Mouse (Mus musculus) cerebellum, postnatal 4 days (tissue): ENCODE measurements around the gene Nasp.
"Not testable (repeated sequence)": the region's sequence is repeated elsewhere in the genome, so short reads cannot be mapped to it uniquely, and the experiment has no call there.

Source experiments
- DNase-seq, 2 experiments: peaks; one replicate each; pipeline ENCODE4 v3.0.0; 2022; ENCODE audit warnings: low spot score in 2 of 2, mixed read lengths in 1 of 2

The Nasp gene

DNA sequence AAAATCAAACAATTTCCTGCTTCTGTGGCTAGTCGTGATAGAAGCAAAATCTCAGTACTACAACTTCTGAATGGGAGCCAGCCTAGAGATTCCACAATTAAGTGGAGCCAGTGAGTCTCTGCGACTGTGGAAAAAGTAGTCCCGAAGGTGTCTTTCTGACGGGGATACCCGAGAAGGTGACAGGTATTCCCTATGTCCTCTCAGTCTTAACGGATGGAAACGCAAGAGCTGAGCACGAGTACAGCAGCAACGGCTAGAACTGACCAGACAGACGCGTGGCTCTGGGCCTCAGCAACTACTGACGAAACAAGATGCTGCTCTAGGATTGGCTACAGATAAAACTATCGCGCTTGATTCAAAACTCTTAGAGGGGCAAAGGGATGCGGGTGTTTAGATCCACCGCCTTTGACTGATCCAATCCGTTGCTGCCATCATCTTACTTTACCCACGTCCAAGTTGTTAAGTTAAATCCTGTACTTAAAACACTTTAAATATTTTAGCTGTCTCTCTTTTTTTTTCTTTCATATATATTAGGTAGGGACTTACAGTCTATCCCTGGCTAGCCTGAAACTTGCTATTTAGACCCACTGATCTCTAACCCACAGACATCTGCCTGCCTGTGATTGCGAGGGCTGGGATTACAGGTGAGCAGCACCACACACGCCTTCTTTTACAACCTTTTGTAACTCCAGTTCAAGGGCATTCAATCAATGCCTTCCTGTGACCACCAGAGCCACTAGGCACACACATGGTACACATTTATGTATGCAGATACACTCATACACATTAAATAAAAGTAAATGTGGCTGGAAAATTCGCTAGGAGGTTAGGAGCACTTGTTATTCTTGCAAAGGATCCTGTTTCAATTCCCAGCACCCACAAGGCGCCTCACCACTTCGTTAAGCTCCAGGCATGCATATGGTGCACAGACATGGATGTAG, at the start of gene Nasp:
Nasp (minus strand) TSS at position 220 of the 941 bp plus-strand sequence.
- peak; percentile 32 to 67 for DNase-seq

- no peak for DNase-seq
Observed at GRCm38 (mm10) chr4:116676027-116676426, 48.3 kb upstream of the Nasp start.

GRCm38 (mm10) chr4:116674761-116675160, 47.0 kb upstream of the Nasp start:
- not testable (repeated sequence) for DNase-seq

DNA sequence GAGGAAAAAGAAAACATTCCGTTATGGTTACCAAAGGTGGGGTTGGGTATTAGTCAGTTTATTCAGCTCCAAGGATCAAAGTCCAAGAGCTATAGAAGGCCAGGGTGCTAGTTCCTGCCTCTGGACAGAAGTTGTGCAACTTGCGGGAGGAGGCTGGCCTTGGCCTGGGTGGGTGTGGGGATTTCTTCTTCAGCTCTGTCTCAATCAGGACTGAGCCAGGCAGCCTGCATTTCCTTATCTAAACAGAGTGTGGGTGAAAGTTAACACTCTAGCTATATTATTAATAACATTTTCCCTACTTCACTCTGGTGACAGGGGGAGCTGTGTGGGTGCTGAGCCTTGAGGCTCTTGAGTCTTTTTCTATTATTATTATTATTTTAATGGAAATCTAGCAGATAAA, 45.0 kb upstream of the Nasp start:
- no peak for DNase-seq

DNA sequence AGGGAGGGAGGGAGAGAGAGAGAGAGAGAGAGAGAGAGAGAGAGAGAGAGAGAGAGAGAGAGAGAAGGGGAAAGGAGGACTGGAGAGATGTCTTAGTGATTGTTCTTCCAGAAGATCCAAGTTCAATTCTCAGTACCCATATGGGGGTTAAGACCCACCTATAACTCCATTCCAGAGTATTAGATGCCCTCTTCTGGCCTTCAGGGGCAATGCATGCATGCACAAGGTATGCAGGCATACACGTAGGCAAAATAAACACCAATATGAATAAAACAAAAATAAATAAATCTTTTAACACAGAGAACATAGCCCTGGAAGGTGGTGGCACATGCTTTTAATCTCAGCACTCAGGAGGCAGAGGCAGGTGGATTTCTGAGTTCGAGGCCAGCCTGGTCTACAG, 41.5 kb upstream of the Nasp start:
- no peak for DNase-seq

- no peak for DNase-seq
Observed at GRCm38 (mm10) chr4:116668145-116668544, 40.4 kb upstream of the Nasp start.

GRCm38 (mm10) chr4:116666625-116667024, 38.9 kb upstream of the Nasp start:
- DNase-seq, result no peak

DNA sequence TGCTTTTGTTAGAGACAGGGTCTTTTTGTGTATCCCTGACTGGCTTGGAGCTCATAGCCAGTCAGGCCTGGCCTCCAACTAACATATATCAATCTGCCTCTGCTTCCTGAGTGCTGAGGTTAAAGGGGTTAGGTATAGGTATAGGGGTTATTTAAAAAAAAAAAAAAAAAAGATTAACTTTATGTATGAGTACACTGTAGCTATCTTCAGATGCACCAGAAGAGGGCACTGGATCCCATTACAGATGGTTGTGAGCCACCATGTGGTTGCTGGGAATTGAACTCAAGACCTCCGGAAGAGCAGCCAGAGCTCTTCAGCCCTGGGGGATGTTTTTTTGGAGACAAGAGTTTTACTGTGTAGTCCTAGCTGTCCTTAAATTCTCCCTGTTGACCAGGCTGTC, 34.3 kb upstream of the Nasp start:
- no peak for DNase-seq

- DNase-seq, result no peak
Observed at GRCm38 (mm10) chr4:116660829-116661228, 33.1 kb upstream of the Nasp start.

GRCm38 (mm10) chr4:116659916-116660315, 32.2 kb upstream of the Nasp start:
- not testable (repeated sequence) for DNase-seq

DNA sequence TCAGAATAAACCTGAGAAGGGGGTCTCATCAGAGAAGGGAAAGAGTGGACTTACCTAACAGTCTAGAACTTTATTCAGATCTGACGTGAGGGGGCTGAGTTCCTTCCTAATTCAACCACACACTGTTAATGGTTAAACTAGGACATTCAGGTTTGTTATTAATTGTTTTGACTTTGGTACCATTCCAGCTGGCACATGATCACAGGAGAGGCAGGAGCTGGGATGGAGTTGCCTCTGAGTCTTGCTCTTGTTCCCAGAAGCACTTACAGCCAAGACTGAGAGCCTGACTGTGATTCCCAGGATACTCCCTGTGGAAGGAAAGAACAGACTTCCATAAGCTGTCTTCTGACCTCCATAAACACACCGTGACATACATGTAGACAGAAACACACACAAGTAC, 31.7 kb upstream of the Nasp start:
- no peak for DNase-seq

DNA sequence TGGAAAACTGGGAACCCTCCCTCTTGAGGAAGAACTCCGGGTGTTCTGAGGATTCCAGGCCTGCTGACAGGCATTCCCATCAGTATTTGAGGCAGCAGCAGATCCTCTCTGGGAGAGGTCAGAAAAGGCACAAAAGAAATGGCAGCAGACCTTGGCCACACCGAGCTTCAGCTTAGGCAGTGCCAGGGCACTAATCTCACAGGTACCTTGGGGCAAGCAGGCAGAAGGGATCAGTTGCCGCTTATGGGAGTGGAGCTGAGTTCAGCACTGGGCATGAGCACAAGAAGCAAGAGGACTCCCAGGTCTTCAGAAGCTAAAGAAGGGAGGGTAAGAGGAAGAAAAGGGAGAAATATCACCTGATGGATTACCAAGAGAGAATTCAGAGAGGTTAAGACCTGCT, 30.2 kb upstream of the Nasp start:
- DNase-seq, result no peak

DNA sequence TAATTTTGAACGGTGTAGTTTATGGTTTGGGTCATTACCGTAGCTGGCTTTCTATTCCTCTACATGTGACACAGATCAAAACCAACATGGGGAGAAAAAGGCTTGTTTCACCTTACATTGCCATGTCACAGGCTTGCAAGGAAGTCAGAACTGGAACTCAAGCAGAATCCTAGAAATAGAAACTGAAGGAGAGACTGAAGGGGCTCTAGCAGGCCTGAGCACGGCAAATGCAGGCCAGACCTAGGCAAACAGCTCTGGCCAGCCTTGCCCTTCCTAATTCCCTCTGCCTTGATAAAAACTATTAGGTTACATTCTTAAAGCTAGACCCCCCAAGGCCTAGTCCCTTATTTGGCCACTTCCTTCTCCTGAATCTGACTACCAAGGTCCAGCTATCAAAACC, 27.9 kb upstream of the Nasp start:
- DNase-seq, result no peak

GRCm38 (mm10) chr4:116655100-116655499, 27.4 kb upstream of the Nasp start:
- DNase-seq, result no peak

DNA sequence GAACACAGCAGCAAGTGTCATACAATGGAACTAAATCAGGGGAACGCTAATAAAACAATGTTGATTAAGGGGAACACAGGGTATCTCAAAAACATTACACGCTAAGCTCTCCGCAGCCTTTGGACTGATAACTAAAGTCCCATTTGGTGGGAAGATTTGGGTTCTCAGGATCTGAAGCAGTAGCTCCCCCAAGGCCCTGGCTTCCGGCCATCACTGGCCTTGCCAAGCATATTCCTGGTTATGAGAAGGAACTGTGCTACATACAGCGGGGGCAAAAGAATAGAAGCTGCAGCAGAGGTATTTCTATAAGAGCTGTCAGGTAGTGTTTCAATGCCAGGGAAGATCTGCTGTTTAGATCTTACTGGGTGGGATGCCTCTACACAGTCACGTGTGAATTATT, 25.5 kb upstream of the Nasp start:
- no peak for DNase-seq

DNA sequence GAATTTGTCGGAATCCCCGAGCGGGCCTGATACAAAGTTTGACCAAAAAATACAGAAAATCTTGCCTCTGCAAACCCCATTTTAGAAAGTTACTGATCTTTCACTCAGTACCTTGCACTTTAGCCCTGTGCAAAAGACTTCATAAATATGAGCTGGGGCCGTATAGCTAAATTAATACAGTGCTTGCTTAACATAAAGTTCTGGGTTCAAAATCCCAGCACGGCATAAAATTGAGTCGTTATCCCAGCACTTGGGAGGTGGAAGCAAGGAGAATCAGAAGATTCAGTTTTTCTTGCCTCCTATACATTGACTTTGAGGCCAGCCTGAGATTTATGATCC, 24.0 kb upstream of the Nasp start:
- no peak for DNase-seq

DNA sequence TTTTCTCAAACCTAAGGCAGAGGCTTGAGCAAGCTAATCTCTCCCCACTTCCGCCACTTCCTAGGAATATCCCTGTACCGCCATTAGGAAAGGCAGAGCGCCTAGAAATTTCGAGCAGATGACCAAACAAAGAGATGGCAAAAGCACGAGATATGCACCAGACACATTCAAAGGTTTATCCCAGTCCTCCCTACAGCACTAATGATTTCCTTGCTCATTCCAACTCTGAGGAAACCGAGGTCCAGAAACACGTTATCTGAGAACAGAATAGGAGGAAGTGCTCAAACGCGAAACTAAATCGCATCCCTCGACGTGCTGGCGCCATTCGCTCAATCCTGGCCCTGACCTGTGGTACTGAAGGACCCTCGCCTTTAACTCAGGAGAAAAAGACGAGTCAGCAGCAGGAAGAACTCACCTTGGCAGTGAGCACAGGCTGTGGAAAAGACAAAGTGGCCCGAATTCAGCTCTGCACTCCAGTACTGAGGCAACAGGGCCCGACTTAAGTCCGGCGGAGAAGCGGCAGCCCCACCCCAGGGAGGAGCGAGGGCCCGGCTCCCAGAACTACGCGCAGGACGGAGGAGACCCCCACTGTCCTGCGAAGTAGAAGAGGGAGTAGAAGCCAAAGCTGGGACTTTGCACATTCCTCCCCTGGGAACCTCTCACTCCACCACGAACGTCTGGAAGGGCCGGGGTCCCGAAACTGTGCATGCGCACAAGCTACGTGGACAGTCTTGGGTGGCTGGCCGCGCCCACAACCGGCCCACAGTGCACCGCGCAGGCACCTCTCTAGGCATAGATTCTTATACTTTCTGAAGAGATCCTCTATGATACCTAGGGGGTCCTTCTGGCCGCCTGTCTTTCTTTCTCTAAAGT, 23.4 kb upstream of the Nasp start, which contains the start of gene Akr1a1:
Akr1a1 (minus strand) TSS at position 757 of the 873 bp plus-strand sequence.
- peak; percentile 72 to 86 for DNase-seq

GRCm38 (mm10) chr4:116650365-116650764, 22.6 kb upstream of the Nasp start:
- no peak for DNase-seq

- DNase-seq, result no peak
Observed at GRCm38 (mm10) chr4:116649411-116649810, 21.7 kb upstream of the Nasp start.

DNA sequence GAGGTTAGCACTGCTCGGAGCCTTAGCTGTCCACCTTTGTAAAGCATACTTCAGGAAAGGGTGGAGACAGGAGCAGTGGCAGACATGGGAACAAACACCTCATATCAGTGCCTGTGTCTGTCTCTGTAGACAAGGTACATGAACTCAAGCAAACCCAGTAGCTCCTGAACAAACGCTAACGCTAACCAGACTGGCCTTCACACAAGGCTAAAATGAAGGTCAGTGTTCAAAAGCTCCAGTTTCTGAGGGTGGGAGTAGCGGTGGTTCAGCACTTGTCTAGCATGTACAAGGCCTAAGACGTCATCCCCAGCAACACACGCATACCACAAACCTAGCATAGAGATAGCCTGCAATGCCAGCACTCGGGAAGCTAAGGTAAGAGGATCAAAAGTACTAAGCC, 17.9 kb upstream of the Nasp start:
- no peak for DNase-seq

GRCm38 (mm10) chr4:116644326-116644725, 16.6 kb upstream of the Nasp start:
- no peak for DNase-seq

- DNase-seq, result no peak
Observed at GRCm38 (mm10) chr4:116642071-116642470, 14.3 kb upstream of the Nasp start.

GRCm38 (mm10) chr4:116638821-116639220, 11.1 kb upstream of the Nasp start:
- no peak for DNase-seq
